Mouse (Mus musculus) bone marrow macrophage, adult 2 months (primary cell): ENCODE results near the gene Cdh13.

Experiments
- CTCF ChIP-seq: IDR thresholded peaks from 2 replicates; pipeline ENCODE4 v1.5.1; 2012; ENCODE audit warnings: low read depth, mild to moderate bottlenecking, low read length, moderate library complexity
- POLR2A ChIP-seq: IDR thresholded peaks from 2 replicates; pipeline ENCODE4 v1.6.1; 2012; ENCODE audit warnings: mild to moderate bottlenecking, low read depth, low read length, borderline replicate concordance

DNA sequence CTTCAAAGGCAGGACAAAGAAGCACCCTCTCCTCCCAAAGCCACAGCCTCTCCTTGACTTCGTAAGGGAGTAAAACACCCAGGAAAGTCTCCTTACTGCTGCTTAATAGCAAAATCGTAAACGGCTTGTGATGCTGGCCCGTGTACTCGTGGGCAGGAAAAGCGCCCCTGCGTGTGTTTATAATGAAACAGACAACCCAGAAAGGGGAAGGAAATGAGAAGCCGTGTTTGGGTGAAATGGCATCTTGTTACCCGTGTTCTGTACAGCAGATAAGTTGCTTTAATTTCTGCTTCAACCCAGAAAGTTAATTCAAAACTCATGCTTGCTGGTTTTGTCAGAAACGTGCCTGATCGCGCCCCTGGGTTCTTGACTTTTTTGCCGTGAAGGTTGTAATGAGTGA, 837.7 kb downstream of the Cdh13 start:
- TF ChIP-seq POLR2A (no peak), CTCF (no peak)
